ENCODE assay signal across 16 mouse cellular contexts in the genomic region with DNA sequence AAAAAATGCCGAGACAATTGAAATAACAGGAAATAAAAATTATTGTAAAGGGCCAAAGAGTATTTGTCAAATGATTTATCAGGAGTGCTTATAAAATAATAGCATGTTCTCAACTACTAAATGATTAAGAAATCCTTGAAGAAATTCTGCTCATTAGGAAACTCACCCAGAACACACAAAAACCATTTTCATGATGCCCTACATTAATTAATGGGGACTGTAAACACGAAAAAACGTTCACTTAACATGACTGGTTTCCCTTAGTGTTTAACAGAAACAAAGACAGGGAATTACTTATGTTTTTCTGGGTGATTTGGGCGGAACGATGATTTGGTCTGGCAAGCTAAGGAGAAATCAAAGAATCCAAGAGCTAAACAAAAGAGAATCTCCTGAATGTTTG.
DNase-seq lines count a peak whose midpoint lies in the region; ATAC-seq and TF ChIP-seq lines count a peak whose summit lies in the region.
"Had no signal": no experiment of that assay in that cellular context is flagged by ENCODE, and none has a peak within 500 bp of the region (broad histone marks: within the 10 kb centered on the region; RNA-seq: fewer than 3 reads in every experiment).

No protein-coding gene starts in this region.

- H3K27me3 ChIP-seq in lung, embryonic 15.5 days, result no peaks in the 10 kb centered on the region
- H3K27me3 ChIP-seq in forebrain, embryonic 13.5 days, result no peaks in the 10 kb centered on the region
- no peaks in the 10 kb centered on the region for H3K27me3 ChIP-seq in hindbrain, embryonic 16.5 days (replicated peaks; ENCODE audit: control insufficient read depth, insufficient read depth, low read length)
- H3K27me3 ChIP-seq in neural tube, embryonic 13.5 days, result no peaks in the 10 kb centered on the region
- H3K27me3 ChIP-seq: embryonic facial prominence, embryonic 15.5 days; limb, embryonic 15.5 days had no signal

- H3K4me2 ChIP-seq in lung, embryonic 15.5 days, result peak overlapping the region; percentile 28; the same call in 1 of the 2 replicates
- H3K4me2 ChIP-seq in forebrain, embryonic 13.5 days, result peak overlapping the region; percentile 40
- peak overlapping the region; percentile 27 for H3K4me2 ChIP-seq in hindbrain, embryonic 16.5 days (ENCODE audit: low read length)
- peak overlapping the region; percentile 41 for H3K4me2 ChIP-seq in neural tube, embryonic 13.5 days
- H3K4me2 ChIP-seq: embryonic facial prominence, embryonic 15.5 days; limb, embryonic 15.5 days had no signal

- no peak for ATAC-seq in lung, embryonic 15.5 days (ENCODE audit: borderline replicate concordance, extremely low read depth, low FRiP score, low TSS enrichment)
- no peak for ATAC-seq in forebrain, embryonic 13.5 days
- no peak for ATAC-seq in hindbrain, embryonic 16.5 days
- ATAC-seq in neural tube, embryonic 13.5 days (ENCODE audit: low read depth), result no peak
- ATAC-seq: CD4-positive, CD25-positive, alpha-beta regulatory T cell, adult 4 months had no signal

- H3K4me1 ChIP-seq in lung, embryonic 15.5 days, result peaks cover 6% of the 10 kb centered on the region; the same call in 1 of the 2 replicates
- no peaks in the 10 kb centered on the region for H3K4me1 ChIP-seq in lung, adult 2 months (ENCODE audit: control insufficient read depth, insufficient read depth, low read length)
- H3K4me1 ChIP-seq in forebrain, embryonic 13.5 days, result peaks cover 34% of the 10 kb centered on the region
- peaks cover 10% of the 10 kb centered on the region for H3K4me1 ChIP-seq in hindbrain, embryonic 16.5 days (ENCODE audit: control insufficient read depth, insufficient read depth, low read depth, low read length)
- H3K4me1 ChIP-seq in neural tube, embryonic 13.5 days (replicated peaks), result peaks cover 20% of the 10 kb centered on the region
- H3K4me1 ChIP-seq: embryonic facial prominence, embryonic 15.5 days had no signal

- H3K36me3 ChIP-seq in lung, embryonic 15.5 days, result no peaks in the 10 kb centered on the region
- H3K36me3 ChIP-seq in forebrain, embryonic 13.5 days (ENCODE audit: poor library complexity, severe bottlenecking), result no peaks in the 10 kb centered on the region
- no peaks in the 10 kb centered on the region for H3K36me3 ChIP-seq in hindbrain, embryonic 16.5 days (ENCODE audit: control insufficient read depth, insufficient read depth, low read length)
- no peaks in the 10 kb centered on the region for H3K36me3 ChIP-seq in neural tube, embryonic 13.5 days
- H3K36me3 ChIP-seq: embryonic facial prominence, embryonic 15.5 days; limb, embryonic 15.5 days had no signal

- 40% methylated on average over 5 of the region's 5 CpGs for WGBS in lung, embryonic 15.5 days
- WGBS in lung, adult 2 months, result 35% methylated on average over 5 of the region's 5 CpGs
- 11% methylated on average over 5 of the region's 5 CpGs for WGBS in forebrain, embryonic 13.5 days
- 28% methylated on average over 5 of the region's 5 CpGs for WGBS in hindbrain, embryonic 16.5 days
- 31% methylated on average over 5 of the region's 5 CpGs for WGBS in neural tube, embryonic 13.5 days

- no peak for TF ChIP-seq CTCF in lung, adult 2 months (IDR thresholded peaks at IDR 0.05; ENCODE audit: insufficient read depth, low read length)

- H3K9ac ChIP-seq in lung, embryonic 15.5 days, result no peak overlapping the region
- H3K9ac ChIP-seq in forebrain, embryonic 13.5 days, result no peak overlapping the region
- no peak overlapping the region for H3K9ac ChIP-seq in hindbrain, embryonic 16.5 days (ENCODE audit: low read depth, low read length)
- no peak overlapping the region for H3K9ac ChIP-seq in neural tube, embryonic 13.5 days
- H3K9ac ChIP-seq: embryonic facial prominence, embryonic 15.5 days; limb, embryonic 15.5 days had no signal

- H3K27ac ChIP-seq in lung, embryonic 15.5 days, result no peak overlapping the region
- peak overlapping the region; percentile 54 for H3K27ac ChIP-seq in forebrain, embryonic 13.5 days
- H3K27ac ChIP-seq in hindbrain, embryonic 16.5 days (ENCODE audit: low read depth, low read length), result peak overlapping the region; percentile 37
- H3K27ac ChIP-seq in neural tube, embryonic 13.5 days (replicated peaks), result peak overlapping the region; percentile 74
- H3K27ac ChIP-seq: embryonic facial prominence, embryonic 15.5 days; left cerebral cortex, adult 2 months; limb, embryonic 15.5 days had no signal

- TF ChIP-seq POLR2A in lung, adult 2 months (IDR thresholded peaks at IDR 0.05; ENCODE audit: borderline replicate concordance, extremely low read depth, low read depth, low read length), result no peak

- no peaks in the 10 kb centered on the region for H3K9me3 ChIP-seq in lung, embryonic 15.5 days
- no peaks in the 10 kb centered on the region for H3K9me3 ChIP-seq in forebrain, embryonic 13.5 days (replicated peaks)
- no peaks in the 10 kb centered on the region for H3K9me3 ChIP-seq in hindbrain, embryonic 16.5 days (ENCODE audit: control insufficient read depth, low read length)
- H3K9me3 ChIP-seq in neural tube, embryonic 13.5 days, result no peaks in the 10 kb centered on the region
- H3K9me3 ChIP-seq: embryonic facial prominence, embryonic 15.5 days; limb, embryonic 15.5 days had no signal

- no peak overlapping the region for H3K4me3 ChIP-seq in lung, embryonic 15.5 days
- H3K4me3 ChIP-seq in lung, adult 2 months (replicated peaks; ENCODE audit: extremely low read depth, low read depth, low read length), result no peak overlapping the region
- no peak overlapping the region for H3K4me3 ChIP-seq in forebrain, embryonic 13.5 days
- H3K4me3 ChIP-seq in hindbrain, embryonic 16.5 days (ENCODE audit: low read length), result no peak overlapping the region
- H3K4me3 ChIP-seq in neural tube, embryonic 13.5 days, result no peak overlapping the region
- H3K4me3 ChIP-seq: embryonic facial prominence, embryonic 15.5 days; left cerebral cortex, adult 2 months; limb, embryonic 15.5 days; myocyte had no signal

- DNase-seq in lung, adult 2 months, result no peak
- no peak for DNase-seq in frontal cortex, postnatal 25 days (ENCODE audit: low spot score in 2 of 2)
- DNase-seq in urinary bladder, postnatal 10 days (ENCODE audit: low spot score), result no peak
- DNase-seq: cerebellum, adult 18-20 months; kidney, adult 9 months; lung, adult 18-20 months; thymus, adult 18-20 months had no signal
